Mouse (Mus musculus) kidney, adult 2 months (tissue): Measurements from ENCODE around the gene Mettl5. TPM values are rescaled to one million over a fixed set of nuclear protein-coding genes. Genes with fewer than 3 reads are reported as not detected.
A peak's percentile ranks its signal among the peaks of the same experiment; 100 is the strongest.

Experiments used
- DNase-seq: peaks from one replicate; pipeline ENCODE4 v3.0.0; 2021
- H3K27ac ChIP-seq: fragments of 200-500 bp; 2 replicates; pipeline ENCODE4 v1.5.1; 2012; ENCODE audit warnings: low read depth, low read length, control low read depth, inconsistent platforms; ENCODE audit not compliant: insufficient read depth
- H3K27me3 ChIP-seq: fragments of 200-500 bp; replicated peaks from 2 replicates; pipeline ENCODE4 v1.6.1; 2012; ENCODE audit warnings: mild to moderate bottlenecking, moderate library complexity, low read length, inconsistent platforms; ENCODE audit not compliant: control insufficient read depth, insufficient read depth
- H3K36me3 ChIP-seq: fragments of 200-500 bp; 2 replicates; pipeline ENCODE4 v1.6.1; 2012; ENCODE audit warnings: mild to moderate bottlenecking, moderate library complexity, low read length, inconsistent platforms; ENCODE audit not compliant: control insufficient read depth, insufficient read depth
- H3K4me1 ChIP-seq: fragments of 200-500 bp; 2 replicates; pipeline ENCODE4 v1.6.1; 2011; ENCODE audit warnings: low read length; ENCODE audit not compliant: control insufficient read depth, insufficient read depth
- H3K4me3 ChIP-seq: fragments of 200-500 bp; 2 replicates; pipeline ENCODE4 v1.5.1; 2011; ENCODE audit warnings: mild to moderate bottlenecking, low read depth, low read length, control low read depth; ENCODE audit not compliant: insufficient read depth
- CTCF ChIP-seq: fragments of 200-500 bp; conservative IDR thresholded peaks from 2 replicates; pipeline ENCODE4 v1.5.1; 2011; ENCODE audit warnings: low read depth, mild to moderate bottlenecking, control low read depth, low read length, moderate library complexity, mixed read lengths; ENCODE audit not compliant: insufficient read depth, insufficient read length
- POLR2A ChIP-seq: fragments of 200-500 bp; IDR thresholded peaks from one replicate; pipeline ENCODE4 v1.6.1; 2011; ENCODE audit warnings: low read depth, low read length, control low read depth
- WGBS: fragments of 180-500 bp; shearing (Covaris S2); methylation state at CpG from one replicate; pipeline ENCODE4 v1.1.7; 2018; 5-methylcytosine and 5-hydroxymethylcytosine counted together
- polyA plus RNA-seq: library from polyadenylated mRNA; depleted of rRNA; stranded (reverse); fragments of >200 nt; gene quantifications from 2 replicates; pipeline ENCODE4 v1.2.3, GENCODE M21; 2012; rRNA removed

Mettl5 gene
- polyA plus RNA-seq, 1 experiment, result 8.8 TPM

DNA sequence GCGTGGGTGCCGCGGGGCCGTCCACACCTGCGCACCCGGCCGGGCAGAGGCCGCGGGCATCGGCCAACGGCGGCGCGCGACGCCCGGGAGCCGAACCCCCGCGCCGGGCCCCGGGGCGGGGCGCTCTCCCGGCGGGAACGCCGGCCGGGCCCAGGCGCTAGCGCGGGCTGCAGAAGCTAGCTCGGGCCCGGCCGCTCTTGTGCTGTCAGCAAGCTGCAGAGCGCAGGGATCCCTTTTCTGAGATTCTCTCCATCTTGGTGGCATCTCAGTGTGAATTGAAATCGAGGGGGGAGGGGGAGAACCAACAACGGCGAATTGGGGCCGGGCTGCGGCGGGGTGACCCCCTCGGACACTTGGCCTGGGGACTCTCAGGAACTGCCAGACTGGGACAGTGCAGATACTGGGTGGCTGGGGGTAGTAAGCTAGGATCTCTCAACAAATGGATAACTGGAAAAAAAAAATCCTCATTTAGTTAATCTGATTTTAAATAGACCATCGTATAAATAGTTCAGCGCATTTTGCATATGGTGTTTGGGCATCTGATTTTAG is 62.2 kb downstream of the Mettl5 start:
- H3K27me3 ChIP-seq, result no peaks in the 10 kb centered on the region
- DNase-seq, result peak; percentile 17
- H3K36me3 ChIP-seq, result no peaks in the 10 kb centered on the region
- TF ChIP-seq POLR2A, result no peak
- H3K27ac ChIP-seq, result no peak overlapping the region
- H3K4me1 ChIP-seq, result no peaks in the 10 kb centered on the region
- peak overlapping the region; percentile 85 for H3K4me3 ChIP-seq
- WGBS, result 3% methylated on average over 45 of the region's 45 CpGs

DNA sequence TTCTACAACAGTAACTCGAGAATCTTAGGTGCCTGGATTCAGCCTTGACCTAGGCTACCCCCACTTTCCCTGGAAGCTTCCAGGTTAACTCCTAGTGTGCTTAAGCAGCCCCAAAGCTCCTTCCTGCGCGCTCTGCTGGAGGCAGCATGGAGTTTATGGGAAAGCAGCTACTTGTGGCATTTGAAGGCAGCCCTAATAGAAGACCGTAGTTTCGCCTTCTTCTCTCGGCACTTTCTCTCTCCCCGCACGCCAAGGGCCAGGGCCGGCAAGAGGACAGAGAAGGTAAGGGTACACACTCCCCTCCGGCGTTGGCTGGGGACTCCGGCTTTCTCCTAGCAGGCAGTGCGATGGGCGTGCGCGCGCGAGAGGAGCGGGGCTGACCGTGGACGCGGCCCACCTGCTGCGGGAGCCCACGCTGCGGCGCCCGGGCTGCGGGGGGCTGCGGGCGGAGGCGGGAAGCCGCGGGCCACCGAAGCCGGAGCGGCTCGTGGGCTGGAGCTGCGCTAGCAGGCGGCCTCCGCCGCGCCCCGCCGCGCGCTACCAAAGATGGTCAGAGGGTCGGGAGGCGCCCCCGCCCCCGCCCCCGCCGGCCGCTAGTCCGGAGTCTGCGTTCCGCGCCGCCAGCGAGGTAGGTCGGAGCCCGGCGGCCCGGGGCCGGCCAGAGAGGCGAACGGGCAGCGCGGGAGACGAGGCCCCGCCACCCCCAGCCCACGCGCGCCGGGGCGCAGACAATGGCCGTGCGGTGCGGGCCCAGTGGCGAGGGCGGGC is 62.9 kb downstream of the Mettl5 start:
- peak overlapping the region; percentile 85 for H3K4me3 ChIP-seq
- TF ChIP-seq CTCF, result no peak
- TF ChIP-seq POLR2A, result no peak
- no peaks in the 10 kb centered on the region for H3K4me1 ChIP-seq
- no peaks in the 10 kb centered on the region for H3K27me3 ChIP-seq
- peak; percentile 31 for DNase-seq
- under 1% methylated on average over 80 of the region's 80 CpGs for WGBS
- H3K27ac ChIP-seq, result no peak overlapping the region
- H3K36me3 ChIP-seq, result no peaks in the 10 kb centered on the region

DNA sequence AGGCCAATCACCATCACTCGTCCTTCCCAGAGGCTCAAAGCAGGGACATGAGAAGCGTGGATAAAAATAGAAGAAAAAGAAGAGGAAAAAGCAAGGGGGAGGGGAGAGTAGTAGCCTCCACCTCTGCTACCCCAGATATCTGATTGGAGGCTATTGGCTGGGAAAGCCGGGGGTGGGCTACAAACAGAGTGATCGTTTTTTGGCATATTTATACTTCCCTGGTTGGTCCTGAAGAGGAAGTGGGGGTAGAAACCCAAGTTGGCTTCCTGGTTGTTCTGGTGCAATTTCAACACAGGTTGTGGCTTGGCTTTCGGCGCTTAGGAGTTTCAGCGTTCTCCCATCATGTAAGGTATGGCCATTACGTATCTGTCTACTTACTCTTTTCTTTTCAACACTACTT is 63.7 kb downstream of the Mettl5 start, which contains the start of gene Klhl23:
TSS of gene Klhl23 (plus strand) at position 234 of the 400 bp plus-strand sequence.
- no peaks in the 10 kb centered on the region for H3K27me3 ChIP-seq
- no peaks in the 10 kb centered on the region for H3K4me1 ChIP-seq
- DNase-seq, result no peak
- no peak for TF ChIP-seq POLR2A
- TF ChIP-seq CTCF, result no peak
- H3K27ac ChIP-seq, result no peak within 1 kb of the TSS
- no peaks in the 10 kb centered on the region for H3K36me3 ChIP-seq
- peak within 1 kb of the TSS; percentile 85 for H3K4me3 ChIP-seq
- WGBS, result 20% methylated on average over 8 of the region's 8 CpGs

Other genes with a start within 250 kb of the Mettl5 start
- 1.3 and 1.7 TPM in 2 replicates for gene Bbs5, start 238.4 kb downstream of the Mettl5 start, polyA plus RNA-seq
- gene Klhl41, start 215.5 kb downstream of the Mettl5 start, polyA plus RNA-seq, result 0.08 and 1.8 TPM in 2 replicates
- gene Fastkd1, start 172.1 kb downstream of the Mettl5 start, polyA plus RNA-seq, result 9.3 and 11.2 TPM in 2 replicates
- gene Ppig, start 163.1 kb downstream of the Mettl5 start, polyA plus RNA-seq, result 2.9 and 3.6 TPM in 2 replicates
- gene Ccdc173, start 96.0 kb downstream of the Mettl5 start, polyA plus RNA-seq, result 0.20 and 0.37 TPM in 2 replicates
- gene Phospho2, start 96.0 kb downstream of the Mettl5 start, polyA plus RNA-seq, result 24.3 and 50.8 TPM in 2 replicates
- gene Klhl23, start 63.7 kb downstream of the Mettl5 start, polyA plus RNA-seq, result 0.57 and 1.1 TPM in 2 replicates
- gene Ssb, start 24.1 kb downstream of the Mettl5 start, polyA plus RNA-seq, result 2.7 and 5.9 TPM in 2 replicates
- 17.8 and 18.4 TPM in 2 replicates for gene Ubr3, start 11.6 kb upstream of the Mettl5 start, polyA plus RNA-seq
- gene Myo3b, start 153.5 kb upstream of the Mettl5 start, polyA plus RNA-seq, result 1.6 and 1.7 TPM in 2 replicates